Mouse (Mus musculus) midbrain, embryonic 13.5 days (tissue): ENCODE measurements at regions not wholly inside any gene's neighbourhood (a gene's known extent, or its start where the extent isn't known, plus 50 kb on each side); places are given as distances from the start of the nearest gene placed in this dataset.

Source experiments
- ATAC-seq: fragments of 200-750 bp; cut with Nextera tagmentation; 2 replicates; pipeline ENCODE4 v1.8.0; 2017; ENCODE audit warnings: mild to moderate bottlenecking, moderate TSS enrichment, moderate library complexity
- H3K27ac ChIP-seq: fragments of 300-500 bp; sonication (generic); 2 replicates; pipeline ENCODE4 v1.5.1; 2015; ENCODE audit warnings: inconsistent platforms, mild to moderate bottlenecking, moderate library complexity
- H3K27me3 ChIP-seq: fragments of 300-500 bp; sonication (generic); 2 replicates; pipeline ENCODE4 v1.6.1; 2015; ENCODE audit warnings: mild to moderate bottlenecking, inconsistent platforms
- H3K36me3 ChIP-seq: fragments of 300-500 bp; sonication (generic); 2 replicates; pipeline ENCODE4 v1.6.1; 2015; ENCODE audit warnings: mild to moderate bottlenecking, inconsistent platforms
- H3K4me1 ChIP-seq: fragments of 300-500 bp; sonication (generic); replicated peaks from 2 replicates; pipeline ENCODE4 v1.6.1; 2015; ENCODE audit warnings: inconsistent platforms
- H3K4me2 ChIP-seq: fragments of 300-500 bp; sonication (generic); replicated peaks from 2 replicates; pipeline ENCODE4 v1.6.1; 2015; ENCODE audit warnings: moderate library complexity, mild to moderate bottlenecking, inconsistent platforms
- H3K4me3 ChIP-seq: fragments of 300-500 bp; sonication (generic); replicated peaks from 2 replicates; pipeline ENCODE4 v1.5.1; 2015; ENCODE audit warnings: mild to moderate bottlenecking, inconsistent platforms
- H3K9ac ChIP-seq: fragments of 300-500 bp; sonication (generic); replicated peaks from 2 replicates; pipeline ENCODE4 v1.6.1; 2015; ENCODE audit warnings: mild to moderate bottlenecking, inconsistent platforms
- H3K9me3 ChIP-seq: fragments of 300-500 bp; sonication (generic); 2 replicates; pipeline ENCODE4 v1.6.1; 2016; ENCODE audit warnings: mild to moderate bottlenecking, inconsistent platforms
- WGBS: fragments of 180-500 bp; shearing (Covaris S2); methylation state at CpG from one replicate; pipeline ENCODE4 v1.1.7; 2015; 5-methylcytosine and 5-hydroxymethylcytosine counted together

GRCm38 (mm10) chr8:76217819-76218580 lies 681.2 kb upstream of the Nr3c2 start:
- no peaks in the 10 kb centered on the region for H3K27me3 ChIP-seq
- no peak overlapping the region for H3K9ac ChIP-seq
- H3K27ac ChIP-seq: no peak overlapping the region
- no peak for ATAC-seq
- no peaks in the 10 kb centered on the region for H3K36me3 ChIP-seq
- WGBS: 83% methylated on average over 4 of the region's 4 CpGs
- H3K4me2 ChIP-seq: no peak overlapping the region
- no peak overlapping the region for H3K4me3 ChIP-seq
- H3K9me3 ChIP-seq: no peaks in the 10 kb centered on the region
- H3K4me1 ChIP-seq: no peaks in the 10 kb centered on the region

GRCm38 (mm10) chr8:76230847-76231246 lies 668.4 kb upstream of the Nr3c2 start:
- 15% methylated on average over 1 of the region's 1 CpGs for WGBS
- no peak overlapping the region for H3K27ac ChIP-seq
- no peak overlapping the region for H3K9ac ChIP-seq
- H3K36me3 ChIP-seq: no peaks in the 10 kb centered on the region
- H3K4me3 ChIP-seq: no peak overlapping the region
- no peak overlapping the region for H3K4me2 ChIP-seq
- ATAC-seq: no peak
- H3K27me3 ChIP-seq: no peaks in the 10 kb centered on the region
- no peaks in the 10 kb centered on the region; the same call in 1 of the 2 replicates for H3K4me1 ChIP-seq
- no peaks in the 10 kb centered on the region for H3K9me3 ChIP-seq

- Histone ChIP-seq H3K4me2 (no peak overlapping the region), H3K27me3 (no peaks in the 10 kb centered on the region), H3K9ac (no peak overlapping the region), H3K27ac (no peak overlapping the region), H3K9me3 (no peaks in the 10 kb centered on the region), H3K4me1 (no peaks in the 10 kb centered on the region), H3K36me3 (no peaks in the 10 kb centered on the region), H3K4me3 (no peak overlapping the region)
- ATAC-seq: no peak
- 79% methylated on average over 3 of the region's 3 CpGs for WGBS
Observed at GRCm38 (mm10) chr8:76249194-76249593, 650.0 kb upstream of the Nr3c2 start.

- Histone ChIP-seq H3K27me3 (no peaks in the 10 kb centered on the region), H3K4me3 (no peak overlapping the region), H3K27ac (no peak overlapping the region), H3K36me3 (no peaks in the 10 kb centered on the region), H3K4me1 (no peaks in the 10 kb centered on the region), H3K4me2 (no peak overlapping the region), H3K9ac (no peak overlapping the region), H3K9me3 (no peaks in the 10 kb centered on the region)
- 0 out of 2 replicates have a peak, but pooled peaks have one; percentile 68 for ATAC-seq
- WGBS: 57% methylated on average over 9 of the region's 9 CpGs
Observed at GRCm38 (mm10) chr8:76252161-76253010, 646.9 kb upstream of the Nr3c2 start.
